Comparison of ENCODE assay signal across 19 mouse cellular contexts in genomic region chr6:101351100-101351499, GRCm38 (mm10). TPM values are rescaled to one million over a fixed set of nuclear protein-coding genes. Genes with fewer than 3 reads are reported as not detected.
A peak's percentile ranks its signal among the peaks of the same experiment; 100 is the strongest.
DNase-seq lines count a peak whose midpoint lies in the region; ATAC-seq and TF ChIP-seq lines count a peak whose summit lies in the region.
"Had no signal": no experiment of that assay in that cellular context is flagged by ENCODE, and none has a peak within 500 bp of the region (broad histone marks: within the 10 kb centered on the region; RNA-seq: fewer than 3 reads in every experiment).

No protein-coding gene starts in this region.

- no peak overlapping the region for H3K9ac ChIP-seq in lung, embryonic 15.5 days
- H3K9ac ChIP-seq in heart, embryonic 11.5 days (ENCODE audit: low read depth, low read length) = no peak overlapping the region
- H3K9ac ChIP-seq: forebrain, embryonic 13.5 days; limb, embryonic 13.5 days; liver, postnatal 0 days; neural tube, embryonic 12.5 days had no signal

- peak overlapping the region; percentile 68; the same call in 1 of the 2 replicates for H3K27ac ChIP-seq in lung, embryonic 15.5 days
- H3K27ac ChIP-seq in heart, embryonic 11.5 days (ENCODE audit: low read depth, low read length) = peak overlapping the region; percentile 71; the same call in 1 of the 2 replicates
- H3K27ac ChIP-seq: forebrain, embryonic 13.5 days; limb, embryonic 13.5 days; neural tube, embryonic 12.5 days had no signal

- no peak overlapping the region for H3K4me2 ChIP-seq in lung, embryonic 15.5 days
- H3K4me2 ChIP-seq in heart, embryonic 11.5 days = no peak overlapping the region
- H3K4me2 ChIP-seq: forebrain, embryonic 13.5 days; limb, embryonic 13.5 days; neural tube, embryonic 12.5 days had no signal

- no peaks in the 10 kb centered on the region for H3K36me3 ChIP-seq in lung, embryonic 15.5 days
- H3K36me3 ChIP-seq in heart, embryonic 11.5 days (ENCODE audit: control insufficient read depth, insufficient read depth, low read length) = no peaks in the 10 kb centered on the region
- H3K36me3 ChIP-seq: G1E; neural tube, embryonic 12.5 days had no signal

- H3K27me3 ChIP-seq in lung, embryonic 15.5 days = no peaks in the 10 kb centered on the region
- no peaks in the 10 kb centered on the region for H3K27me3 ChIP-seq in heart, embryonic 11.5 days (ENCODE audit: control insufficient read depth, insufficient read depth, low read length)
- H3K27me3 ChIP-seq: forebrain, embryonic 13.5 days; limb, embryonic 13.5 days; neural tube, embryonic 12.5 days had no signal

- peaks cover 51% of the 10 kb centered on the region for H3K4me1 ChIP-seq in lung, embryonic 15.5 days
- H3K4me1 ChIP-seq in lung, adult 2 months (ENCODE audit: control insufficient read depth, insufficient read depth, low read length) = no peaks in the 10 kb centered on the region; the same call in 1 of the 2 replicates
- H3K4me1 ChIP-seq in heart, embryonic 11.5 days (ENCODE audit: control insufficient read depth, insufficient read depth, low read length) = peaks cover 36% of the 10 kb centered on the region

- peak; percentile 8; the same call in 1 of the 2 replicates for ATAC-seq in frontal cortex, adult (ENCODE audit: low TSS enrichment)
- ATAC-seq in lung, embryonic 15.5 days (ENCODE audit: borderline replicate concordance, extremely low read depth, low FRiP score, low TSS enrichment) = peak; percentile 32
- ATAC-seq in heart, embryonic 11.5 days (replicated peaks; ENCODE audit: insufficient number of reproducible peaks, low FRiP score, low TSS enrichment) = no peak; the same call in 1 of the 2 replicates
- ATAC-seq: CD4-positive, CD25-positive, alpha-beta regulatory T cell, adult 4 months; forebrain, embryonic 13.5 days; liver, postnatal 0 days had no signal

- 23% methylated on average over 1 of the region's 1 CpGs for WGBS in lung, embryonic 15.5 days
- WGBS in lung, adult 2 months = 49% methylated on average over 1 of the region's 1 CpGs
- WGBS in heart, embryonic 11.5 days (ENCODE audit: insufficient replicate concordance) = 48% methylated on average over 1 of the region's 1 CpGs

- no peaks in the 10 kb centered on the region for H3K9me3 ChIP-seq in lung, embryonic 15.5 days
- H3K9me3 ChIP-seq in heart, embryonic 11.5 days (replicated peaks; ENCODE audit: control insufficient read depth, low read length) = no peaks in the 10 kb centered on the region
- H3K9me3 ChIP-seq: forebrain, embryonic 13.5 days; limb, embryonic 13.5 days; neural tube, embryonic 12.5 days had no signal

- no peak overlapping the region for H3K4me3 ChIP-seq in lung, embryonic 15.5 days
- H3K4me3 ChIP-seq in lung, adult 2 months (replicated peaks; ENCODE audit: extremely low read depth, low read depth, low read length) = no peak overlapping the region
- H3K4me3 ChIP-seq in heart, embryonic 11.5 days (ENCODE audit: low read depth, low read length) = no peak overlapping the region
- H3K4me3 ChIP-seq: forebrain, embryonic 13.5 days; limb, embryonic 13.5 days; neural tube, embryonic 12.5 days had no signal

- TF ChIP-seq POLR2A in lung, adult 2 months (IDR thresholded peaks at IDR 0.05; ENCODE audit: borderline replicate concordance, extremely low read depth, low read depth, low read length) = no peak

- TF ChIP-seq CTCF in lung, adult 2 months (IDR thresholded peaks at IDR 0.05; ENCODE audit: insufficient read depth, low read length) = no peak

- DNase-seq in frontal cortex, postnatal 10 days (ENCODE audit: low spot score in 2 of 2) = no peak
- no peak for DNase-seq in lung, adult 2 months
- peak; percentile 64 for DNase-seq in lung, postnatal 36 days
- no peak for DNase-seq in adrenal gland, postnatal 4 days (ENCODE audit: low spot score in 2 of 2)
- no peak for DNase-seq in liver
- DNase-seq: cerebellum, postnatal 25 days; kidney, adult 18-20 months; kidney, postnatal 25 days; layer of hippocampus, adult 9-11 months; liver, postnatal 0 days; thymus, postnatal 25 days had no signal

RNA-seq across cellular contexts. Expression of gene Pdzrn3, which starts 26.6 kb away (rescaled TPM):
- 9.7 and 11.0 TPM in 2 replicates for polyA plus RNA-seq in lung, embryonic 15.5 days (2015; fragmentation: Nextera tagmentation; extraction: Ambion mirVana)
- polyA plus RNA-seq in lung, adult 2 months (2012; rRNA removed) = 18.1 and 23.2 TPM in 2 replicates
- polyA plus RNA-seq in heart, embryonic 11.5 days (2014; fragmentation: Nextera tagmentation; extraction: Ambion mirVana) = 9.5 and 10.5 TPM in 2 replicates
- total RNA-seq in adrenal gland, postnatal 4 days (2021) = 10 to 100 TPM; 22.8 to 23.0 TPM
- polyA plus RNA-seq: CD4-positive, CD25-positive, alpha-beta regulatory T cell, adult 4 months; G1E had no signal
